Mouse (Mus musculus) liver, embryonic 15.5 days (tissue): ENCODE results near the gene Abca13. TPM values are rescaled to one million over a fixed set of nuclear protein-coding genes. Genes with fewer than 3 reads are reported as not detected.
"Not testable (repeated sequence)": the region's sequence is repeated elsewhere in the genome, so short reads cannot be mapped to it uniquely, and the experiment has no call there.

Experiments
- ATAC-seq: fragments of 200-750 bp; cut with Nextera tagmentation; 2 replicates; pipeline ENCODE4 v1.8.0; 2017; ENCODE audit warnings: moderate number of reproducible peaks, mild to moderate bottlenecking, moderate library complexity; ENCODE audit not compliant: insufficient read depth
- H3K27ac ChIP-seq: fragments of 300-500 bp; sonication (generic); replicated peaks from 2 replicates; pipeline ENCODE4 v1.5.1; 2015; ENCODE audit warnings: mild to moderate bottlenecking, inconsistent platforms
- H3K27me3 ChIP-seq: fragments of 300-500 bp; sonication (generic); 2 replicates; pipeline ENCODE4 v1.6.1; 2015; ENCODE audit warnings: mild to moderate bottlenecking, inconsistent platforms
- H3K36me3 ChIP-seq: fragments of 300-500 bp; sonication (generic); replicated peaks from 2 replicates; pipeline ENCODE4 v1.6.1; 2015; ENCODE audit warnings: moderate library complexity, mild to moderate bottlenecking, inconsistent platforms
- H3K4me1 ChIP-seq: fragments of 300-500 bp; sonication (generic); replicated peaks from 2 replicates; pipeline ENCODE4 v1.6.1; 2015; ENCODE audit warnings: inconsistent platforms
- H3K4me2 ChIP-seq: fragments of 300-500 bp; sonication (generic); 2 replicates; pipeline ENCODE4 v1.6.1; 2015; ENCODE audit warnings: moderate library complexity, mild to moderate bottlenecking, inconsistent platforms
- H3K4me3 ChIP-seq: fragments of 300-500 bp; sonication (generic); replicated peaks from 2 replicates; pipeline ENCODE4 v1.5.1; 2015; ENCODE audit warnings: mild to moderate bottlenecking, inconsistent platforms
- H3K9ac ChIP-seq: fragments of 300-500 bp; sonication (generic); 2 replicates; pipeline ENCODE4 v1.6.1; 2015; ENCODE audit warnings: moderate library complexity, mild to moderate bottlenecking, inconsistent platforms
- H3K9me3 ChIP-seq: fragments of 300-500 bp; sonication (generic); replicated peaks from 2 replicates; pipeline ENCODE4 v1.6.1; 2016; ENCODE audit warnings: inconsistent platforms
- WGBS: fragments of 180-500 bp; shearing (Covaris S2); methylation state at CpG from one replicate; pipeline ENCODE4 v1.1.7; 2015; ENCODE audit warnings: mixed read lengths; ENCODE audit not compliant: insufficient replicate concordance; 5-methylcytosine and 5-hydroxymethylcytosine counted together
- polyA plus RNA-seq: library from polyadenylated mRNA; unstranded; fragments of >200 nt; fragmentation: Nextera tagmentation; extraction: Ambion mirVana; gene quantifications from 2 replicates; pipeline ENCODE4 v1.2.1, GENCODE M21; 2015

Abca13 gene
- polyA plus RNA-seq, 1 experiment from 2014 or later, result 0.29 TPM

- H3K36me3 ChIP-seq, result no peaks in the 10 kb centered on the region
- H3K27me3 ChIP-seq, result no peaks in the 10 kb centered on the region
- no peak for ATAC-seq
- no peak overlapping the region for H3K4me3 ChIP-seq
- H3K9me3 ChIP-seq, result no peaks in the 10 kb centered on the region
- WGBS, result 45% methylated on average over 2 of the region's 2 CpGs
- no peak overlapping the region for H3K27ac ChIP-seq
- H3K4me1 ChIP-seq, result no peaks in the 10 kb centered on the region
- no peak overlapping the region for H3K4me2 ChIP-seq
- no peak overlapping the region for H3K9ac ChIP-seq
Measured at GRCm38 (mm10) chr11:9199868-9200267, 8.1 kb downstream of the Abca13 start.

- no peak for ATAC-seq
- H3K4me2 ChIP-seq, result no peak overlapping the region
Measured at GRCm38 (mm10) chr11:9210707-9211106, 19.0 kb downstream of the Abca13 start.

GRCm38 (mm10) chr11:9213580-9213979 is 21.8 kb downstream of the Abca13 start:
- Histone ChIP-seq H3K9ac (no peak overlapping the region), H3K4me3 (no peak overlapping the region), H3K4me1 (no peaks in the 10 kb centered on the region), H3K36me3 (no peaks in the 10 kb centered on the region), H3K27ac (no peak overlapping the region), H3K27me3 (no peaks in the 10 kb centered on the region), H3K4me2 (no peak overlapping the region), H3K9me3 (no peaks in the 10 kb centered on the region; the same call in 1 of the 2 replicates)
- ATAC-seq, result no peak
- WGBS, result 69% methylated on average over 9 of the region's 9 CpGs

More at GRCm38 (mm10) chr11:9210707-9211106, 19.0 kb downstream of the Abca13 start:
- WGBS, result 55% methylated on average over 8 of the region's 8 CpGs
- Histone ChIP-seq H3K9me3 (no peaks in the 10 kb centered on the region; the same call in 1 of the 2 replicates), H3K4me3 (no peak overlapping the region), H3K36me3 (no peaks in the 10 kb centered on the region), H3K9ac (no peak overlapping the region), H3K4me1 (no peaks in the 10 kb centered on the region), H3K27me3 (no peaks in the 10 kb centered on the region), H3K27ac (no peak overlapping the region)

- Histone ChIP-seq H3K4me3 (no peak overlapping the region), H3K4me1 (no peaks in the 10 kb centered on the region), H3K4me2 (no peak overlapping the region), H3K27me3 (no peaks in the 10 kb centered on the region), H3K9ac (no peak overlapping the region), H3K27ac (no peak overlapping the region), H3K36me3 (no peaks in the 10 kb centered on the region), H3K9me3 (no peaks in the 10 kb centered on the region)
- ATAC-seq, result no peak
- WGBS, result 42% methylated on average over 4 of the region's 4 CpGs
Measured at GRCm38 (mm10) chr11:9216252-9216651, 24.5 kb downstream of the Abca13 start.

- Histone ChIP-seq H3K4me1 (no peaks in the 10 kb centered on the region), H3K9ac (no peak overlapping the region), H3K27me3 (no peaks in the 10 kb centered on the region), H3K36me3 (no peaks in the 10 kb centered on the region), H3K27ac (no peak overlapping the region), H3K9me3 (no peaks in the 10 kb centered on the region), H3K4me2 (no peak overlapping the region), H3K4me3 (no peak overlapping the region)
- 55% methylated on average over 3 of the region's 3 CpGs for WGBS
- no peak for ATAC-seq
Measured at GRCm38 (mm10) chr11:9220501-9220900, 28.8 kb downstream of the Abca13 start.

GRCm38 (mm10) chr11:9221646-9222045 is 29.9 kb downstream of the Abca13 start:
- Histone ChIP-seq H3K36me3 (no peaks in the 10 kb centered on the region), H3K27me3 (no peaks in the 10 kb centered on the region), H3K27ac (no peak overlapping the region), H3K4me2 (no peak overlapping the region), H3K4me3 (no peak overlapping the region), H3K9ac (no peak overlapping the region), H3K4me1 (no peaks in the 10 kb centered on the region), H3K9me3 (no peaks in the 10 kb centered on the region)
- ATAC-seq, result no peak
- WGBS, result 69% methylated on average over 1 of the region's 1 CpGs

- WGBS, result 32% methylated on average over 4 of the region's 4 CpGs
- H3K4me1 ChIP-seq, result no peaks in the 10 kb centered on the region
- H3K4me2 ChIP-seq, result no peak overlapping the region
- H3K27ac ChIP-seq, result no peak overlapping the region
- no peak overlapping the region for H3K4me3 ChIP-seq
- no peaks in the 10 kb centered on the region for H3K36me3 ChIP-seq
- H3K9me3 ChIP-seq, result no peaks in the 10 kb centered on the region
- H3K9ac ChIP-seq, result no peak overlapping the region
- no peak for ATAC-seq
- H3K27me3 ChIP-seq, result no peaks in the 10 kb centered on the region
Measured at GRCm38 (mm10) chr11:9226399-9226798, 34.7 kb downstream of the Abca13 start.

GRCm38 (mm10) chr11:9249627-9250026 is 57.9 kb downstream of the Abca13 start:
- H3K4me2 ChIP-seq, H3K27ac ChIP-seq, H3K36me3 ChIP-seq, ATAC-seq, H3K4me3 ChIP-seq, H3K4me1 ChIP-seq, H3K9ac ChIP-seq, H3K27me3 ChIP-seq, H3K9me3 ChIP-seq: not testable (repeated sequence)
- WGBS, result 57% methylated on average over 5 of the region's 5 CpGs

GRCm38 (mm10) chr11:9263072-9263471 is 71.3 kb downstream of the Abca13 start:
- not testable (repeated sequence) for H3K4me3 ChIP-seq, H3K36me3 ChIP-seq, H3K9me3 ChIP-seq, H3K4me1 ChIP-seq, H3K27ac ChIP-seq, H3K4me2 ChIP-seq, H3K9ac ChIP-seq, H3K27me3 ChIP-seq, ATAC-seq
- WGBS, result 42% methylated on average over 3 of the region's 3 CpGs

- 54% methylated on average over 3 of the region's 3 CpGs for WGBS
Measured at GRCm38 (mm10) chr11:9269090-9269489, 77.3 kb downstream of the Abca13 start.

GRCm38 (mm10) chr11:9285204-9285603 is 93.5 kb downstream of the Abca13 start:
- no peak overlapping the region for H3K4me3 ChIP-seq
- H3K9me3 ChIP-seq, result no peaks in the 10 kb centered on the region
- H3K27me3 ChIP-seq, result no peaks in the 10 kb centered on the region
- no peak overlapping the region for H3K27ac ChIP-seq
- no peaks in the 10 kb centered on the region for H3K36me3 ChIP-seq
- 28% methylated on average over 3 of the region's 3 CpGs for WGBS
- H3K4me1 ChIP-seq, result no peaks in the 10 kb centered on the region
- H3K9ac ChIP-seq, result no peak overlapping the region
- H3K4me2 ChIP-seq, result no peak overlapping the region
- no peak for ATAC-seq

More at GRCm38 (mm10) chr11:9269090-9269489, 77.3 kb downstream of the Abca13 start:
- H3K27ac ChIP-seq, result no peak overlapping the region
- ATAC-seq, result no peak
- H3K9ac ChIP-seq, result no peak overlapping the region
- no peaks in the 10 kb centered on the region for H3K36me3 ChIP-seq
- H3K9me3 ChIP-seq, result no peaks in the 10 kb centered on the region
- H3K4me1 ChIP-seq, result no peaks in the 10 kb centered on the region
- H3K4me2 ChIP-seq, result no peak overlapping the region
- H3K27me3 ChIP-seq, result no peaks in the 10 kb centered on the region
- no peak overlapping the region for H3K4me3 ChIP-seq

GRCm38 (mm10) chr11:9285759-9286158 is 94.0 kb downstream of the Abca13 start:
- 61% methylated on average over 3 of the region's 3 CpGs for WGBS

More at GRCm38 (mm10) chr11:9285759-9286158, 94.0 kb downstream of the Abca13 start:
- Histone ChIP-seq H3K36me3 (no peaks in the 10 kb centered on the region), H3K4me1 (no peaks in the 10 kb centered on the region), H3K27ac (no peak overlapping the region), H3K4me3 (no peak overlapping the region), H3K27me3 (no peaks in the 10 kb centered on the region), H3K9ac (no peak overlapping the region), H3K9me3 (no peaks in the 10 kb centered on the region), H3K4me2 (no peak overlapping the region)
- no peak for ATAC-seq
